Mouse (Mus musculus): ENCODE measurements around the gene Neurl1a. TPM values are rescaled to one million over a fixed set of nuclear protein-coding genes. Genes with fewer than 3 reads are reported as not detected.

Gene Neurl1a
- total and polyA plus RNA-seq, 3 experiments: 0.03 TPM; not detected in 2

DNA sequence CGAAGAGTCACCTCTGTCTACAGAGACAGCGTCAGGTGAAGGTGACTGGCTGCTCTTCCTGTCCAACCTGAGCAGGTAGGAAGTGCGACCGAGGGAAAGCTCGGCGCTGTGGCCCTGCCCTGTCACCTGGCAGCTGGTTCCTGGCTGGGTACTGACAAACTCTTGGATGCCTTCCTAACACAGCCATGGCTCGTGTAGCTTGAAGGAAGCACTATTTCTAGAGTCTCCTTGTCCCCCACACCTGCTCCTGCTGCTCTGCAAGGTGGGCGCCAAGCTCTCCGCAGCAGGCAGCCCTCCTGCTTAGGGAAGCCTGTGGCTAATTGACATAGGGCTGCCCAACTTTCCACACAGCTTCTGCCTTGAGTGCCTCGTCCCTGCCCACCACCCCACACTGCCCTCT lies 126.8 kb downstream of the Neurl1a start:
- DNase-seq (ENCODE audit: low read depth, low spot score): no peak
- Histone ChIP-seq H3K27me3 (ENCODE audit: control insufficient read depth in 1 of 2, insufficient read depth in 2 of 2, low read length in 2 of 2) (no peaks in the 10 kb centered on the region), H3K4me1 (ENCODE audit: control insufficient read depth in 1 of 2, insufficient read depth in 2 of 2, low read length in 2 of 2) (no peaks in the 10 kb centered on the region), H3K9me3 (replicated peaks; ENCODE audit: insufficient read depth, low read length) (no peaks in the 10 kb centered on the region), H3K4me3 (ENCODE audit: control insufficient read depth in 1 of 2, insufficient read depth in 1 of 2, low read depth in 2 of 2, low read length in 2 of 2) (no peak overlapping the region), H3K36me3 (ENCODE audit: control insufficient read depth in 1 of 2, insufficient read depth in 2 of 2, low read length in 2 of 2) (no peaks in the 10 kb centered on the region; a peak in 1 of 4 replicates), H3K9ac (ENCODE audit: control insufficient read depth, low read depth, low read length, poor library complexity, severe bottlenecking) (no peak overlapping the region), H3K79me2 (ENCODE audit: control insufficient read depth, insufficient read depth, low read length, poor library complexity) (no peaks in the 10 kb centered on the region), H3K27ac (ENCODE audit: control insufficient read depth, low read depth, low read length) (no peak overlapping the region)
- TF ChIP-seq POLR2AphosphoS5 (IDR thresholded peaks at IDR 0.05; ENCODE audit: borderline replicate concordance, low read depth, low read length): no peak
- no peak for TF ChIP-seq ZKSCAN1 (IDR thresholded peaks at IDR 0.05; ENCODE audit: low read depth, low read length)
- TF ChIP-seq MAFK (IDR thresholded peaks at IDR 0.05; ENCODE audit: borderline replicate concordance, low read depth, low read length): no peak
- no peak for TF ChIP-seq MXI1 (IDR thresholded peaks at IDR 0.05; ENCODE audit: low read depth, low read length)
- TF ChIP-seq SIN3A (IDR thresholded peaks at IDR 0.05; ENCODE audit: low read length): no peak
- no peak for TF ChIP-seq MYC (IDR thresholded peaks at IDR 0.05; ENCODE audit: low read depth, low read length)
- TF ChIP-seq JUND (IDR thresholded peaks at IDR 0.05; ENCODE audit: low read depth, low read length): no peak
- TF ChIP-seq MAZ (IDR thresholded peaks at IDR 0.05; ENCODE audit: low read depth, low read length): no peak
- TF ChIP-seq NRF1 (IDR thresholded peaks at IDR 0.05; ENCODE audit: insufficient read depth, low read depth, low read length, poor library complexity, severe bottlenecking): no peak
- TF ChIP-seq KAT2A (conservative IDR thresholded peaks at IDR 0.05; ENCODE audit: low read depth, low read length): no peak
- no peak for TF ChIP-seq MYB (IDR thresholded peaks at IDR 0.05; ENCODE audit: low read depth, low read length)
- no peak for TF ChIP-seq CHD1 (IDR thresholded peaks at IDR 0.05; ENCODE audit: low read depth, low read length)
- no peak for TF ChIP-seq CTCF (IDR thresholded peaks at IDR 0.05 in 2 of 3, conservative IDR thresholded peaks at IDR 0.05 in 1 of 3; ENCODE audit: control insufficient read depth in 1 of 3, insufficient read depth in 1 of 3, low read depth in 2 of 3, low read length in 3 of 3, poor library complexity in 1 of 3, severe bottlenecking in 1 of 3)

DNA sequence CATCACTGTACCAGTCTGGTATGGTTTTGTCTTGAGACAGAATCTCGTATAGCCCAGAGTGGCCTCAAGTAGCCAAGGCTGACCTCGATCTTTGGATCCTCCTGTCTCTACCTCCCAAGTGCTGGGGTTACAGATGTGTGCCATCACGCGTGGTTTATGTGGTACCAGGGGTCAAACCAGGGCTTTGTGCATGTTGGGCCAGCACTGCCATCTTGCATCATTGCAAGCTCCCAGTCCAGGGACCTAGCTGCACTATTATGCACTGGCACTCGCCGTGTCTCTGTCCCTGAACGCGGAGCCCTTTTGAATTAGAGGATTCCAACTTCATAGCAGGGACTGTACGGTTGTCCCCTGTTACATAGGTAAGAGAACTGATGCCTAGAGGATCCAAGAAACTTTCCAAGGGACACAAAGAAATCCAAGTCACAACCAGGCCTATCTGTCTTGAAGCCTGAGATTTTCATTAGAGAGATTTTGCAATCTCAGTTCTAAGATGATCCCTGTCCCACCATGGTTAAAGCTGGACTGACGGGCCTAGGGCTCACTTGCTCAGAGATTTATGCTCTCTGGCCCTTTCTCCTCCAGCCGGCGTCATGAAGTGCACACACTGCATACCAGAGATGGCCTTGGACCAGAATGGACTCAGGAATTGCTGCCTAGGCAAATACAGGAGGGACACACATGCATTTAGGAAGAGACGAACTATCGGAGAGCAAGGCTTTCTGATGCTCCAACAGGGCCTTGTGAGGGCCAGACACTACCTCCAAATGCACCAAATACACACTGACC lies 127.7 kb downstream of the Neurl1a start:
- no peaks in the 10 kb centered on the region for H3K79me2 ChIP-seq (ENCODE audit: control insufficient read depth, insufficient read depth, low read length, poor library complexity)
- H3K27me3 ChIP-seq (ENCODE audit: control insufficient read depth in 1 of 2, insufficient read depth in 2 of 2, low read length in 2 of 2): no peaks in the 10 kb centered on the region
- H3K27ac ChIP-seq (ENCODE audit: control insufficient read depth, low read depth, low read length): no peak overlapping the region
- no peaks in the 10 kb centered on the region for H3K4me1 ChIP-seq (ENCODE audit: control insufficient read depth in 1 of 2, insufficient read depth in 2 of 2, low read length in 2 of 2)
- no peak overlapping the region for H3K4me3 ChIP-seq (ENCODE audit: control insufficient read depth in 1 of 2, insufficient read depth in 1 of 2, low read depth in 2 of 2, low read length in 2 of 2)
- no peaks in the 10 kb centered on the region for H3K9me3 ChIP-seq (replicated peaks; ENCODE audit: insufficient read depth, low read length)
- TF ChIP-seq NRF1 (IDR thresholded peaks at IDR 0.05; ENCODE audit: insufficient read depth, low read depth, low read length, poor library complexity, severe bottlenecking) (no peak), GATA1 (IDR thresholded peaks at IDR 0.05; ENCODE audit: low read depth, low read length) (no peak), USF2 (IDR thresholded peaks at IDR 0.05; ENCODE audit: borderline replicate concordance in 1 of 2, insufficient read depth in 1 of 2, low read depth in 1 of 2, low read length in 2 of 2) (no peak), TCF12 (IDR thresholded peaks at IDR 0.05; ENCODE audit: low read depth, low read length) (no peak), MXI1 (IDR thresholded peaks at IDR 0.05; ENCODE audit: low read depth, low read length) (no peak)
- no peaks in the 10 kb centered on the region; a peak in 1 of 4 replicates for H3K36me3 ChIP-seq (ENCODE audit: control insufficient read depth in 1 of 2, insufficient read depth in 2 of 2, low read length in 2 of 2)
- no peak overlapping the region for H3K9ac ChIP-seq (ENCODE audit: control insufficient read depth, low read depth, low read length, poor library complexity, severe bottlenecking)
- DNase-seq (ENCODE audit: low read depth, low spot score): no peak

Data from MEL (cell line).